Mouse (Mus musculus) adrenal gland, postnatal 25 days (tissue): ENCODE results near the gene Naa11. TPM values are rescaled to one million over a fixed set of nuclear protein-coding genes. Genes with fewer than 3 reads are reported as not detected.

ENCODE experiments used
- DNase-seq: peaks from one replicate; pipeline ENCODE4 v3.0.0; 2021; ENCODE audit warnings: mixed read lengths
- total RNA-seq: library from RNA; stranded (reverse); gene quantifications from 2 replicates; pipeline ENCODE4 v1.2.3, GENCODE M21; 2021

Gene Naa11
- total RNA-seq, 1 experiment from 2014 or later, result not detected

DNA sequence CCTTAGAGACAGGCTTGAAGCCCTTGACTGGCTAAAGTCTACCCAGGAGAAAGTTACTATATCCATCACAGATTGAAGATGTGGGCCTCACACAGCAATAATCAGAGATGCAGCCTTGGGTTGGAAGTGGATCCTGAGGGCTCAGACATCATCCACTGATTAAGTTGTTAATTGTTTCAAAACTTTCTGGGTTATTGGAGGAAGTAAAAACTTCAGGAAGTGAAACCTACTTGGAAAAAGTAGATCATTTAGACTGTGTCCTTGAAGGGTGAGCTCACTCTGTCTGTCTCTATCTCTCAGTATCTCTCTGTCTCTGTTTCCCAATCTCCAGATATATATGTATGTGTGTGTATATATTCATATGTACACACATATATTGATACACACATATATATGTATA is 47.0 kb downstream of the Naa11 start:
- DNase-seq, result no peak

DNA sequence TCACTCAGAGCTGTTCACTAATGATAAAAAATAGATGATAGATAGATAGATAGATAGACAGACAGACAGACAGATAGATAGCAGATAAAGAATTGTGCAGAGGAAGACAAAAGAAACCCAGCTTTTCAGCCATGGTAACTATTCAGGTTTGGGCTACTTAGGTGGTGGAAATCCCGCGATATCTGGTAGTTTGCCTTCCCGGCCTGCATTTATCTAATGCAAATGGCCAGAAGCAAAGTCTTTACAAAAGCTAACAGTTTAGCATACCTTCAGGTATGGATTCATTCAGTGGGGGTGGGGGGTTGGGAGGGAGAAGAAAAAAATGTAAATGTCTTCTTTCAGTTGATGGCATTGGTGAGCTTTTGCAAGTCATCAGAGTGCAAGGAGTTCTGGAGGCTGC is 48.0 kb downstream of the Naa11 start:
- DNase-seq, result no peak

DNA sequence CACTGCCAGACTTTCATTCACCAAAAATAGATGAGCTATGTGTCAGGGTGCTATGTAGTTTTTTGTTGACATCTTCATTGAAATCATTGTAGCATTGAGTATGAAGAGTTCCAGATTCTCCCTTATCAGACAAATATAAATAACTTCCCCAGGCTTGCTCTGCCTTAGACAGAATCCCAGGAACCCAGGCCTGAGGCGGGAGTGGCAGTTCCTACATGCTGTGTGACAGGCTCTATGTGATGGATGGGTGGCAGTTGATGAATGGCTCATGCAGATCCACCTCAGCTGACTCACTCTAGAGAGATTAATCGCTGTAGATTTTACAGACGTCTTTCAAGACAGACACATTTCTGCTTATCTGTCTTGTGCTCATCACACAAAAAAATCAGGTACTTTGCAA is 57.4 kb downstream of the Naa11 start:
- DNase-seq, result no peak

Other genes with a start within 250 kb of the Naa11 start
- gene Gk2, start 64.6 kb upstream of the Naa11 start, total RNA-seq, result not detected in 2 replicates